Mouse (Mus musculus) G1E (cell line): ENCODE results near the gene Fam118b.

ENCODE experiments used
- CTCF ChIP-seq: IDR thresholded peaks from 2 replicates; pipeline ENCODE4 v1.5.1; 2012; ENCODE audit warnings: low read depth, low read length, inconsistent platforms, mixed read lengths
- GATA1 ChIP-seq: IDR thresholded peaks from 2 replicates; pipeline ENCODE4 v1.6.1; 2012; ENCODE audit warnings: borderline replicate concordance, low read length, inconsistent platforms, mixed read lengths
- GATA2 ChIP-seq: IDR thresholded peaks from 2 replicates; pipeline ENCODE4 v1.6.1; 2012; ENCODE audit warnings: low read depth, low read length, inconsistent platforms, borderline replicate concordance
- POLR2AphosphoS5 ChIP-seq: IDR thresholded peaks from 2 replicates; pipeline ENCODE4 v1.6.1; 2012; ENCODE audit warnings: low read depth, low read length, inconsistent platforms; ENCODE audit not compliant: insufficient replicate concordance
- TAL1 ChIP-seq: conservative IDR thresholded peaks from 2 replicates; pipeline ENCODE4 v1.6.1; 2012; ENCODE audit warnings: low read depth, low read length, inconsistent platforms, mixed read lengths

DNA sequence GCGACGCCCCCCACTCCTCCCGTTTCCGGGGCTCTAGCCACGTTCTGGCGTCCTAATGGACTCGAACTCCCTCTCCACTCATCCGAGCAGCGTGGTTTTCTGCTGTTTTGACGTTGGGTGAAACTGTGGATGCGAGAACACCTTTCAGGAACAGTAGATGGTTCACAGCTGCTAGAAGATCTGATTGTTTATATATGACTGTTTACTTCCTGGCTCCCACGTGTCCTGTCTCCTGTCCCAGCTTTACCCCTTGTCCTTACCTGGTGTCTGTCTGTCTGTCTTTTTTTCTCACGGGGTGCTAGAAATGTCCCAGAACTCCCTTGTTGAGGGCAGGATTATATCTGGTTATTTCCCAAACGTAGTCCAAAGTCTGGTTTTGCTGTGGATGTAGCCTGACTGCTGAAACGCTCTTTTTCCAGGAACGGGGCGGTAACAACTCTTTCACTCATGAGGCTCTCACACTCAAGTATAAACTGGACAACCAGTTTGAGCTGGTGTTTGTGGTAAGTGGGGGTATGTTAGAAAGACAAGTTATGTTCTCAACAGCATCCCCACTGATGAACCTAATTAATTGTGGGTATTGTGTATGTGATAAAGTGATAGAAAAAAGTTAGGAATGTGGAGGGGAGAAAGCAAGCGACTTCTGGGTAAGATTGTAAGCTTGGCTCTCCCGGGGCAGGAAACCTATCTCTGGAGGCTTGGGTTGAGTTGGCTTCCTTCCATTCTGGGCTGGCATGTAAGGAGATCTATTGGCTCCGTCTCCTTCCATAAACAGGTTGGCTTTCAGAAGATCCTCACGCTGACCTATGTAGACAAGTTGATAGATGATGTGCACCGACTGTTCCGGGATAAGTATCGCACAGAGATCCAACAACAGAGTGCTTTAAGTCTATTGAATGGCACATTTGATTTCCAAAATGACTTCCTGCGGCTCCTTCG, 55.8 kb downstream of the Fam118b start:
- TF ChIP-seq POLR2AphosphoS5 (no peak), GATA1 (no peak), CTCF (no peak), TAL1 (no peak), GATA2 (no peak)
